9 mouse cellular contexts compared by ENCODE assay signal in the genomic region with DNA sequence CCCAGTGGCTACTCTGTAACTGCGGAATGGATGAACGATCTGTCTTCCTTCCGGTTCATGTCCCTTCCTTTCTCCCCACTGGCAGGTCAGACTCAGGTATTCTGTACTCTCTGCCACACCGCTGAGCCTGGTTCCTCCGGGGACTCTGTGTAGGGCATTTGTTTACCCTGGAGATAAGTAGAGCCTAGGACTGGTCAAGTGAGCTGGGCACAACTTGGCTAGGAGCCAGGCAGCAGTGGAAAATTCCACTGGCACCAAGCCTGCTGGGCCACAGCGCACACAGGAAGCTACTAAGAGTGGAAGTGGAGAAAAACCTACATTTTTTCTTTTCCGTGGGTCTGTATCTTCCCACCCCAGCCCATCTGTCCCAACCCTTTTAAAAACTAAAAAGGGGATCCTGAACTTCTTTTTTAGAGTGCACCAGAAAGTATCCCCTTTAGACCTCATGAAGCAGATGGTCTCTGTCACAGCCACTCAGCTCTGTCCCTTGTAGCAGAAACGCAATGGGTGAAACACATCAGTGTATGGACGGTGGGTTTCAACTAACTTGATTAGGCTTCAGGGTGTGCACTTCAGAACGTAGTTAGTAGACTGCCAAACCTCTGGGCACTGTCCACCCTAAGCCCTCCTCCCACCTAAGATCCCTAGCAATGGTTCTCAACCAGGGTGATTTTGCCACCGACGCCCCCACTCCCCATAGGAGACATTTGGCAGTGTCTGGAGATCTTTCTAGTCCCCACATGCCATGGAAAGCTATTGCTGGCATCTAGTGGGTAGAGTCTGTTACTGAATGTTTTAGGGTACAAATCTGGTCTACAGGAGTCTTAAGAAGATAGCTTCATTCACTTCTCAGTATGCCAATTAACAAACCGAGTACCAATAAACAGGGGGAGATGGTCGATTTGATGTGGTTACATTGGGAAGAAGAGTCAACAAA. TPM values are rescaled to one million over a fixed set of nuclear protein-coding genes. Genes with fewer than 3 reads are reported as not detected.
DNase-seq lines count a peak whose midpoint lies in the region; ATAC-seq and TF ChIP-seq lines count a peak whose summit lies in the region.
"Had no signal": no experiment of that assay in that cellular context is flagged by ENCODE, and none has a peak within 500 bp of the region (broad histone marks: within the 10 kb centered on the region; RNA-seq: fewer than 3 reads in every experiment).

No protein-coding gene starts in this region.

- H3K4me1 ChIP-seq in forebrain, postnatal 0 days (ENCODE audit: insufficient read depth): peaks cover 11% of the 10 kb centered on the region
- peaks cover 34% of the 10 kb centered on the region for H3K4me1 ChIP-seq in forebrain, embryonic 13.5 days
- peaks cover 6% of the 10 kb centered on the region; the same call in 1 of the 2 replicates for H3K4me1 ChIP-seq in heart, embryonic 11.5 days (ENCODE audit: control insufficient read depth, insufficient read depth, low read length)
- H3K4me1 ChIP-seq in forebrain, embryonic 16.5 days (replicated peaks; ENCODE audit: control insufficient read depth, insufficient read depth, low read length): peaks cover 17% of the 10 kb centered on the region

- DNase-seq in forebrain, postnatal 0 days: peak; percentile 37
- DNase-seq in adrenal gland, adult 2 months: peak; percentile 90
- DNase-seq in kidney, postnatal 4 days: peak; percentile 75 to 82
- peak; percentile 63 for DNase-seq in testis, postnatal 10 days (ENCODE audit: low spot score)
- no peak for DNase-seq in natural killer cell, adult 2 months (ENCODE audit: low spot score in 2 of 2)

- no peaks in the 10 kb centered on the region for H3K36me3 ChIP-seq in forebrain, postnatal 0 days (ENCODE audit: insufficient read depth)
- H3K36me3 ChIP-seq in forebrain, embryonic 13.5 days (ENCODE audit: poor library complexity, severe bottlenecking): no peaks in the 10 kb centered on the region
- no peaks in the 10 kb centered on the region for H3K36me3 ChIP-seq in heart, embryonic 11.5 days (ENCODE audit: control insufficient read depth, insufficient read depth, low read length)
- H3K36me3 ChIP-seq in forebrain, embryonic 16.5 days (ENCODE audit: control insufficient read depth, insufficient read depth): no peaks in the 10 kb centered on the region

- no peak for ATAC-seq in forebrain, postnatal 0 days
- no peak for ATAC-seq in forebrain, embryonic 13.5 days
- no peak for ATAC-seq in heart, embryonic 11.5 days (replicated peaks; ENCODE audit: insufficient number of reproducible peaks, low FRiP score, low TSS enrichment)
- ATAC-seq in forebrain, embryonic 16.5 days: no peak

- no peak overlapping the region for H3K4me3 ChIP-seq in forebrain, postnatal 0 days (ENCODE audit: low read depth, low read length)
- no peak overlapping the region for H3K4me3 ChIP-seq in forebrain, embryonic 13.5 days
- no peak overlapping the region for H3K4me3 ChIP-seq in heart, embryonic 11.5 days (ENCODE audit: low read depth, low read length)
- no peak overlapping the region for H3K4me3 ChIP-seq in forebrain, embryonic 16.5 days (replicated peaks; ENCODE audit: low read length)

- TF ChIP-seq CTCF in forebrain, postnatal 0 days (IDR thresholded peaks at IDR 0.05; ENCODE audit: low read depth): no peak; the same call in 1 of the 2 replicates

- no peak overlapping the region for H3K4me2 ChIP-seq in forebrain, postnatal 0 days (ENCODE audit: low read depth)
- H3K4me2 ChIP-seq in forebrain, embryonic 13.5 days: no peak overlapping the region
- H3K4me2 ChIP-seq in heart, embryonic 11.5 days: no peak overlapping the region
- H3K4me2 ChIP-seq in forebrain, embryonic 16.5 days (ENCODE audit: low read length): no peak overlapping the region

- 68% methylated on average over 14 of the region's 14 CpGs for WGBS in forebrain, postnatal 0 days
- 77% methylated on average over 14 of the region's 14 CpGs for WGBS in forebrain, embryonic 13.5 days
- WGBS in heart, embryonic 11.5 days (ENCODE audit: insufficient replicate concordance): 57% methylated on average over 14 of the region's 14 CpGs
- 69% methylated on average over 14 of the region's 14 CpGs for WGBS in forebrain, embryonic 16.5 days

- H3K9me3 ChIP-seq in forebrain, postnatal 0 days (ENCODE audit: low read length): no peaks in the 10 kb centered on the region
- H3K9me3 ChIP-seq in forebrain, embryonic 13.5 days (replicated peaks): no peaks in the 10 kb centered on the region
- H3K9me3 ChIP-seq in heart, embryonic 11.5 days (replicated peaks; ENCODE audit: control insufficient read depth, low read length): no peaks in the 10 kb centered on the region
- no peaks in the 10 kb centered on the region for H3K9me3 ChIP-seq in forebrain, embryonic 16.5 days (ENCODE audit: control insufficient read depth, low read length)

- H3K9ac ChIP-seq in forebrain, postnatal 0 days: no peak overlapping the region
- no peak overlapping the region for H3K9ac ChIP-seq in forebrain, embryonic 13.5 days
- H3K9ac ChIP-seq in heart, embryonic 11.5 days (ENCODE audit: low read depth, low read length): 0 out of 2 replicates have a peak overlapping the region, but pooled peaks have one; percentile 10
- no peak overlapping the region for H3K9ac ChIP-seq in forebrain, embryonic 16.5 days (replicated peaks; ENCODE audit: low read depth, low read length)

- no peak overlapping the region for H3K27ac ChIP-seq in forebrain, postnatal 0 days (ENCODE audit: low read depth, low read length)
- no peak overlapping the region for H3K27ac ChIP-seq in forebrain, embryonic 13.5 days
- no peak overlapping the region for H3K27ac ChIP-seq in heart, embryonic 11.5 days (ENCODE audit: low read depth, low read length)
- H3K27ac ChIP-seq in forebrain, embryonic 16.5 days (ENCODE audit: low read length): no peak overlapping the region

- no peaks in the 10 kb centered on the region for H3K27me3 ChIP-seq in forebrain, postnatal 0 days (ENCODE audit: insufficient read depth, low read length)
- H3K27me3 ChIP-seq in forebrain, embryonic 13.5 days: no peaks in the 10 kb centered on the region
- H3K27me3 ChIP-seq in heart, embryonic 11.5 days (ENCODE audit: control insufficient read depth, insufficient read depth, low read length): no peaks in the 10 kb centered on the region
- no peaks in the 10 kb centered on the region for H3K27me3 ChIP-seq in forebrain, embryonic 16.5 days (replicated peaks; ENCODE audit: control insufficient read depth, insufficient read depth, low read length)

RNA-seq across cellular contexts. Expression of a gene that starts 26.2 kb away (rescaled TPM):
- not detected in 2 replicates for total RNA-seq in forebrain, postnatal 0 days (2014; rRNA removed)
- 0.36 and 0.77 TPM in 2 replicates for polyA plus RNA-seq in forebrain, postnatal 0 days (2015; fragmentation: Nextera tagmentation; extraction: Ambion mirVana)
- 0.34 and 0.50 TPM in 2 replicates for polyA plus RNA-seq in forebrain, embryonic 13.5 days (2015; fragmentation: Nextera tagmentation; extraction: Ambion mirVana)
- 1 to 10 TPM; 6.8 to 8.6 TPM for total RNA-seq in adrenal gland, adult 2 months (2021)
- polyA plus RNA-seq in adrenal gland, adult 2 months (2012; rRNA removed): 2.6 TPM in 2 replicates
- polyA plus RNA-seq in heart, embryonic 11.5 days (2014; fragmentation: Nextera tagmentation; extraction: Ambion mirVana): 0.87 and 2.1 TPM in 2 replicates
- polyA plus RNA-seq in forebrain, embryonic 16.5 days (2015; fragmentation: Nextera tagmentation; extraction: Ambion mirVana): 0.35 and 0.43 TPM in 2 replicates

RNA-seq across cellular contexts. Expression of a gene that starts 42.3 kb away (rescaled TPM):
- not detected in 2 replicates for total RNA-seq in forebrain, postnatal 0 days (2014; rRNA removed)
- polyA plus RNA-seq in forebrain, postnatal 0 days (2015; fragmentation: Nextera tagmentation; extraction: Ambion mirVana): not detected in 2 replicates
- polyA plus RNA-seq in forebrain, embryonic 13.5 days (2015; fragmentation: Nextera tagmentation; extraction: Ambion mirVana): 0.19 TPM in 1 of 2 replicates, not detected in the other
- total RNA-seq in adrenal gland, adult 2 months (2021): not detected
- polyA plus RNA-seq in adrenal gland, adult 2 months (2012; rRNA removed): not detected in 2 replicates
- 0.16 TPM in 1 of 2 replicates, not detected in the other for polyA plus RNA-seq in heart, embryonic 11.5 days (2014; fragmentation: Nextera tagmentation; extraction: Ambion mirVana)
- polyA plus RNA-seq in forebrain, embryonic 16.5 days (2015; fragmentation: Nextera tagmentation; extraction: Ambion mirVana): not detected in 2 replicates
- polyA plus RNA-seq: C2C12 had no signal

RNA-seq across cellular contexts. Expression of a gene that starts 53.7 kb away (rescaled TPM):
- total RNA-seq in forebrain, postnatal 0 days (2014; rRNA removed): 22.2 and 23.2 TPM in 2 replicates
- 24.6 and 26.3 TPM in 2 replicates for polyA plus RNA-seq in forebrain, postnatal 0 days (2015; fragmentation: Nextera tagmentation; extraction: Ambion mirVana)
- polyA plus RNA-seq in forebrain, embryonic 13.5 days (2015; fragmentation: Nextera tagmentation; extraction: Ambion mirVana): 34.8 and 37.2 TPM in 2 replicates
- total RNA-seq in adrenal gland, adult 2 months (2021): 10 to 100 TPM; 23.1 to 26.1 TPM
- polyA plus RNA-seq in adrenal gland, adult 2 months (2012; rRNA removed): 3.8 and 4.1 TPM in 2 replicates
- 18.9 and 21.2 TPM in 2 replicates for polyA plus RNA-seq in heart, embryonic 11.5 days (2014; fragmentation: Nextera tagmentation; extraction: Ambion mirVana)
- polyA plus RNA-seq in forebrain, embryonic 16.5 days (2015; fragmentation: Nextera tagmentation; extraction: Ambion mirVana): 33.0 and 35.4 TPM in 2 replicates

RNA-seq across cellular contexts. Expression of a gene that starts 53.7 kb away (rescaled TPM):
- 16.0 and 18.3 TPM in 2 replicates for total RNA-seq in forebrain, postnatal 0 days (2014; rRNA removed)
- polyA plus RNA-seq in forebrain, postnatal 0 days (2015; fragmentation: Nextera tagmentation; extraction: Ambion mirVana): 11.9 and 13.9 TPM in 2 replicates
- 14.2 and 14.4 TPM in 2 replicates for polyA plus RNA-seq in forebrain, embryonic 13.5 days (2015; fragmentation: Nextera tagmentation; extraction: Ambion mirVana)
- total RNA-seq in adrenal gland, adult 2 months (2021): 10 to 100 TPM; 19.5 to 22.7 TPM
- 10.5 and 12.0 TPM in 2 replicates for polyA plus RNA-seq in adrenal gland, adult 2 months (2012; rRNA removed)
- 24.2 and 24.9 TPM in 2 replicates for polyA plus RNA-seq in heart, embryonic 11.5 days (2014; fragmentation: Nextera tagmentation; extraction: Ambion mirVana)
- 12.7 and 14.3 TPM in 2 replicates for polyA plus RNA-seq in forebrain, embryonic 16.5 days (2015; fragmentation: Nextera tagmentation; extraction: Ambion mirVana)

Comparison
In these comparisons a context has a peak if more than half of its experiments do, and no peak if none do; other contexts are left out.
1. DNase-seq: peak in forebrain, postnatal 0 days (single experiment), adrenal gland, adult 2 months (single experiment), kidney, postnatal 4 days (2 of 2) and testis, postnatal 10 days (single experiment); none in natural killer cell, adult 2 months (0 of 2).